Mouse (Mus musculus) A20 (cell line): ENCODE measurements around the gene Anxa4.

Source experiments
- DNase-seq: peaks from one replicate; pipeline ENCODE4 v3.0.0-alpha.2; 2011; ENCODE audit warnings: low read depth, low spot score

Anxa4 gene

GRCm38 (mm10) chr6:86801431-86801830 lies 8.0 kb upstream of the Anxa4 start:
- no peak for DNase-seq

GRCm38 (mm10) chr6:86800467-86800866 lies 7.1 kb upstream of the Anxa4 start:
- no peak for DNase-seq

GRCm38 (mm10) chr6:86797455-86797854 lies 4.1 kb upstream of the Anxa4 start:
- DNase-seq: no peak

GRCm38 (mm10) chr6:86793957-86794356 lies 573 bp upstream of the Anxa4 start:
- DNase-seq: no peak

GRCm38 (mm10) chr6:86790351-86790943 lies 2.9 kb downstream of the Anxa4 start:
- DNase-seq: no peak

- DNase-seq: no peak
Observed at GRCm38 (mm10) chr6:86788242-86788641, 5.1 kb downstream of the Anxa4 start.

- DNase-seq: no peak
Observed at GRCm38 (mm10) chr6:86786545-86786944, 6.8 kb downstream of the Anxa4 start.

- peak; percentile 82 for DNase-seq
Observed at GRCm38 (mm10) chr6:86784739-86785138, 8.6 kb downstream of the Anxa4 start.

- no peak for DNase-seq
Observed at GRCm38 (mm10) chr6:86782342-86782741, 11.0 kb downstream of the Anxa4 start.

GRCm38 (mm10) chr6:86781361-86781957 lies 11.9 kb downstream of the Anxa4 start:
- no peak for DNase-seq

GRCm38 (mm10) chr6:86778910-86779594 lies 14.3 kb downstream of the Anxa4 start:
- DNase-seq: peak; percentile 40

GRCm38 (mm10) chr6:86777181-86777580 lies 16.2 kb downstream of the Anxa4 start:
- no peak for DNase-seq

GRCm38 (mm10) chr6:86776706-86777071 lies 16.7 kb downstream of the Anxa4 start:
- no peak for DNase-seq

- no peak for DNase-seq
Observed at GRCm38 (mm10) chr6:86776001-86776705, 17.2 kb downstream of the Anxa4 start.

GRCm38 (mm10) chr6:86774937-86775336 lies 18.4 kb downstream of the Anxa4 start:
- no peak for DNase-seq

- no peak for DNase-seq
Observed at GRCm38 (mm10) chr6:86773830-86774229, 19.6 kb downstream of the Anxa4 start.

GRCm38 (mm10) chr6:86772631-86773030 lies 20.8 kb downstream of the Anxa4 start:
- DNase-seq: no peak

GRCm38 (mm10) chr6:86768938-86769337 lies 24.4 kb downstream of the Anxa4 start:
- DNase-seq: no peak

GRCm38 (mm10) chr6:86768186-86768776 lies 25.1 kb downstream of the Anxa4 start:
- DNase-seq: no peak

GRCm38 (mm10) chr6:86767465-86767864 lies 25.9 kb downstream of the Anxa4 start:
- DNase-seq: no peak

GRCm38 (mm10) chr6:86765637-86766059 lies 27.7 kb downstream of the Anxa4 start:
- peak; percentile 92 for DNase-seq
